Mouse (Mus musculus) NIH3T3 (cell line): ENCODE data around the gene Oas1d.
"Not testable (repeated sequence)": the region's sequence is repeated elsewhere in the genome, so short reads cannot be mapped to it uniquely, and the experiment has no call there.

Experiments used
- DNase-seq: peaks from one replicate; pipeline ENCODE4 v3.0.0-alpha.2; 2012; ENCODE audit warnings: low read depth

Gene Oas1d

DNA sequence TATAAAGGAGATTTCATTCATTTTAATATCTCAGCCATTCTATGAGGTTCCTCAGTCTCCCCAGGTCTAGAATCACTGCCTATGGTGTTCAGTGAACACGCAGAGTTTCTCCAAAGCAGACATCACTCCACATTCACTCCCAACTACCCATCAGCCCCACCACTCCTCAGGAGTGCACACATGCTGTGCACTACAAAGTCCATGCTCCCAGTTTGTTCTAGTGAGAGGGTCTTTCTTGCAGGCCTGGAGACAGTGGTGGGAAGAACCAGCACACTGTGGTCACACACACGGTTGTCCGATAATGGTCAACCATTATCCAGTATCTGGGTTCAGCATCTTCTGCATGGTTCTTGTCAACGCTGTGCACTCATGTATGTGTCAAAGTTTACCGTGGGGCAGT is 12.3 kb upstream of the Oas1d start:
- no peak for DNase-seq

GRCm38 (mm10) chr5:120906791-120907733 is 7.3 kb upstream of the Oas1d start, which contains the start of gene Oas1a:
Oas1a (minus strand) TSS chr5:120907521.
- DNase-seq, result not testable (repeated sequence)

GRCm38 (mm10) chr5:120908196-120908920 is 6.0 kb upstream of the Oas1d start:
- no peak for DNase-seq

GRCm38 (mm10) chr5:120919156-120919935 is 5.0 kb downstream of the Oas1d start:
- DNase-seq, result not testable (repeated sequence)

- DNase-seq, result no peak
Observed at GRCm38 (mm10) chr5:120920296-120920695, 6.0 kb downstream of the Oas1d start.

GRCm38 (mm10) chr5:120923969-120924368 is 9.6 kb downstream of the Oas1d start:
- DNase-seq, result no peak

GRCm38 (mm10) chr5:120924520-120924919 is 10.2 kb downstream of the Oas1d start:
- DNase-seq, result not testable (repeated sequence)

GRCm38 (mm10) chr5:120926311-120926710 is 12.0 kb downstream of the Oas1d start:
- DNase-seq, result not testable (repeated sequence)

- no peak for DNase-seq
Observed at GRCm38 (mm10) chr5:120927036-120927435, 12.7 kb downstream of the Oas1d start.

DNA sequence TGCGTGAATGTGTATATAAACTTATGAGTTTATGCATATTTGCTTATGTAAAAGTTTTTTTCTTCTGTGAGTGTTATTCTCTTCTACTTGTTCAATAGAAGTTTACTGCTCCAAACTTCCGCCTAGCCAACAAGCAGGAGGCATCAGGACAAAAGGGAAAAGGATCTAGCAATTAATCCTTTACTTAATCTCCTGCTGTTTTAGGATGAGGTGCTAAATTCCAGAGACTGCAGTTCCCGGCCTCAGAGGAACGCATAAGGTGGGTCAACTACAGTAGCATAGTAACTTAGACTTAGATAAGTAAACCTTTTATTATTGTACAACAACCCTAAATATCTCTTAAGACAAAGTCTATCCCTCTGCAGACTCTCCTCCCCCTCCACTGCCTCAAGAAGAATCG is 19.6 kb downstream of the Oas1d start:
- DNase-seq, result no peak

GRCm38 (mm10) chr5:120937841-120938240 is 23.5 kb downstream of the Oas1d start:
- peak; percentile 9 for DNase-seq

- DNase-seq, result no peak
Observed at GRCm38 (mm10) chr5:120938586-120938985, 24.2 kb downstream of the Oas1d start.

DNA sequence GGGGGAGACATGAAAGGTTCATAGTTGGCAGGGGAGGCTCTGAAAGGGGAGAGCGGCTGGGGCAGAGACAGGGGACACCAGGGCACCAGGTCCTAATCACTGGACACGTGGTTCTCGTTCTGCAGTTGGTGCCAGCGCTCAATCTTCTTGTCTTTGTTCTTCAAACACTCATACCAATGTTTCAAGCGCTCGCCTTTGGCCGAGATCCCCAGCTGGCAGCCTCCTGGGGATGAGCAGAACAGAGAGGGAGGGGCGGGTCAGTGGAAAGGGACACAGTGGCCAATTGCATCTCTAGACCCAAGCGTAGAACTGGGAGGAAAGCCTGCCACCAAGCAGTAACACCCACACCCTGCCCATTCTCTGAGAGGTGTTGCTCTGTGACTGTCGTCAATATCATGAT is 27.7 kb downstream of the Oas1d start:
- no peak for DNase-seq

- peak; percentile 68 for DNase-seq
Observed at GRCm38 (mm10) chr5:120952242-120952770, 38.0 kb downstream of the Oas1d start.

GRCm38 (mm10) chr5:120953974-120954373 is 39.6 kb downstream of the Oas1d start:
- peak; percentile 51 for DNase-seq

DNA sequence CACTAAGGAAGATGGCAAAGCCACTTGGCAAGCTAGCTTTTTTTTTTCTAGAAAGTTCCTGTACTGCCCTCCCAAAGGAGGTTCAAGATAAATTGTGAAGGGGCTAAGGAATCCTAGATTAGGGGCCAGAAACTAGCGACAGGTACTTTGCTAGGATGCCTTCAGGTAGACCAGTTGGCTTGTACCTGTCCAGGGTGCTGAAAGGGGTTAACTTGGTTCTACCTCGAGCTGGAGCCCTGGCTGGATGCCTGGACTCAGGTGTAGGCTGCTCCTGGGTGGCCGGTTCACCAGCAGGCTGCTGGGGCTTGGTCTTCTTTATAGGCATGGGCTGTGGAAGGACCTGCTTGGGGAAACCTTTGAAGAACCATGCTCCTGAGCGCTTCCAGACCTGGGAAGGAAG is 46.7 kb downstream of the Oas1d start:
- DNase-seq, result peak; percentile 20

DNA sequence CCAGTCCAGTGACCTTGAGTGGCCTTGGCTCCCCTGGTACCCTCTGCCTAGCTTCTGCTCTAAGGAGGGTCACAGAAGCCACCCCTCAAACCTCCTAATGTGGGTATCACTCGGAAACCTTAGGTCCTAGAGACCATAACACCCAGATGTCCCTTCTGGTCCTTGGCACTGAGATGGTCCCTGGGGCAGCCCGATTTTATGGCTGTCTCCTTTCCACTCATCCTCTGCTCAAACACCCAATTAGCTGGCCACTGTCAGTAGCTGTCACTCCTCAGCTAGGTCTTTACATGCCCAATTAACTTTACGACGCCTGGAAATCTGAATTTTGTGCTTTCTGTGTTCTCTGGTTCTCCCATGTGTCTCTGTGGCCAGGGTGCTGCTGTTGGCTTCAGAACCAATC is 51.8 kb downstream of the Oas1d start:
- no peak for DNase-seq

- DNase-seq, result no peak
Observed at GRCm38 (mm10) chr5:120966894-120967293, 52.6 kb downstream of the Oas1d start.

GRCm38 (mm10) chr5:120967355-120968133 is 53.2 kb downstream of the Oas1d start:
- no peak for DNase-seq

DNA sequence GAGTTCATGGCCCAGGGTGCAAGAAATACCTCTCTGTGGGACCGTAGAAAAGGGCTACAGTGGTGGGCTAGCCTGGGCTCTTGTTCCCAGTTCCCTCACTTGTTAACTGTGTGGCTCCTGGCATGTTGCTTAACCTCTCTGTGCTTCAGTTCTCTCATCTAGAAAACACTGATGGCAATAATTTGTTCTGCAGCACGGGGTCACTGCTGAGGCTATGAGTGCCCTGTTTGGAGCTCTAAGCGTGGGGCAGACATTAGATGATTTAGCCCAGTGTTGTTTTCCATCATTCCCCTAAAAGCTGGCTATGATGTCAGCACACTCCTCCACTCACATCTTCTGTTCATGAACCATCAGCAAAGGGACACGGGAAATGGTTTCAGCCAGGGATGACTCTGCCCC is 53.8 kb downstream of the Oas1d start:
- DNase-seq, result no peak

DNA sequence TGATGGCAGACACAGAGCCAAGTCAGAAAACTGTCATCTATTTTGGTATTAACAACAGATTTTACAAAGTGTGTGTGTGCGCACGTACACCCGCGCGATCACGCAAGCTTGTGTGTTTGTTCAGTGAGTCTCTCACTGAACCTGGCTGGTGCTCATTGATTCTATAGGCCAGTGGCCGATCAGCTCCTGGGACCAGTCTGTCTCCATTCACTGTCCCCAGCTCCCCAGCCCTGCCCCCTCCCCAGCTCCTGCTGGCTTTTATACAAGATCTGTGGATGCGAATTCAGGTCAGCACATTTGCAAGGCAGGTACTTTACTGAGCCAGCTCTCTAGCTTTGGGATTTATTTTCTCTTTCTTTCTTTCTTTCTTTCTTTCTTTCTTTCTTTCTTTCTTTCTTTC is 54.5 kb downstream of the Oas1d start:
- DNase-seq, result no peak
